Mouse (Mus musculus) naive thymus-derived CD4-positive, alpha-beta T cell, adult 5 months (primary cell): Measurements from ENCODE around the gene Gm49358. TPM values are rescaled to one million over a fixed set of nuclear protein-coding genes. Genes with fewer than 3 reads are reported as not detected.

Source experiments
- polyA plus RNA-seq: library from polyadenylated mRNA; unstranded; fragments of 100-300 nt; shearing (Covaris generic); gene quantifications from one replicate; pipeline ENCODE4 v1.2.1, GENCODE M21; 2017

The Gm49358 gene
- polyA plus RNA-seq, result 1.1 TPM

GRCm38 (mm10) chr10:86763672-86764071 is at the start of gene Gm49358:
Gene Gm49358 (plus strand): TSS chr10:86763972.

GRCm38 (mm10) chr10:86778398-86779116 is 14.8 kb downstream of the Gm49358 start, which contains the start of gene Nt5dc3:
Gene Nt5dc3 (plus strand): TSS chr10:86779005.

Other genes starting within 250 kb of the Gm49358 start
- gene Hsp90b1, start 58.5 kb upstream of the Gm49358 start, polyA plus RNA-seq, result 269 TPM
- 0.88 TPM for gene Ttc41, start 58.2 kb upstream of the Gm49358 start, polyA plus RNA-seq
- 2.8 TPM for gene Nt5dc3, start 15.0 kb downstream of the Gm49358 start, polyA plus RNA-seq
- not detected for gene Stab2, start 244.1 kb downstream of the Gm49358 start, polyA plus RNA-seq